Mouse (Mus musculus): ENCODE results near the gene Ppp4r1. TPM values are rescaled to one million over a fixed set of nuclear protein-coding genes. Genes with fewer than 3 reads are reported as not detected.

Gene Ppp4r1
- polyA plus RNA-seq, 1 experiment from 2014 or later = 45.2 TPM

DNA sequence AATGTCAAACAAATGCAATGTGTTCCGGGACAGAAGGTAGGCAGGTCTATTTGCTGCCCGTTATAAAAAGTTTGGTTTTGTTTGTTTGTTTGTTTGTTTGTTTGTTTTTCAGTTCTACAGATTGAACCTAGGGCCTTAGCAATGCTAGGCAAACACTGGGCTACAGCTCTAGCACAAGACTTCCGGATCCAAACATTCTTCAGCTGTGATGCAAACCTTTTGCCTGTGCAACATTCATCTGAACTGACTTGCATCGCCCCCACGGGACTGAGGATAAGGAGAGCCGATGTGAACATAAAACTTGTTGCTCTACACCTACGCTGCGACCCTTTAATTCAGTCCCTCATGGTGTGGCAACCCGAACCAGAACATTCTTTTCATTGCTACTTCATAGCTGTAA lies 104.2 kb downstream of the Ppp4r1 start:
- peak overlapping the region; percentile 60 for H3K9ac ChIP-seq (replicated peaks)
- no peaks in the 10 kb centered on the region for H3K27me3 ChIP-seq
- H3K9me3 ChIP-seq = no peaks in the 10 kb centered on the region
- peak overlapping the region; percentile 95 for H3K27ac ChIP-seq (replicated peaks)
- no peak for ATAC-seq (replicated peaks)
- peaks cover 29% of the 10 kb centered on the region for H3K4me1 ChIP-seq
- H3K36me3 ChIP-seq = no peaks in the 10 kb centered on the region
- H3K4me2 ChIP-seq (replicated peaks) = peak overlapping the region; percentile 82
- 80% methylated on average over 9 of the region's 9 CpGs for WGBS
- peak overlapping the region; percentile 84 for H3K4me3 ChIP-seq

DNA sequence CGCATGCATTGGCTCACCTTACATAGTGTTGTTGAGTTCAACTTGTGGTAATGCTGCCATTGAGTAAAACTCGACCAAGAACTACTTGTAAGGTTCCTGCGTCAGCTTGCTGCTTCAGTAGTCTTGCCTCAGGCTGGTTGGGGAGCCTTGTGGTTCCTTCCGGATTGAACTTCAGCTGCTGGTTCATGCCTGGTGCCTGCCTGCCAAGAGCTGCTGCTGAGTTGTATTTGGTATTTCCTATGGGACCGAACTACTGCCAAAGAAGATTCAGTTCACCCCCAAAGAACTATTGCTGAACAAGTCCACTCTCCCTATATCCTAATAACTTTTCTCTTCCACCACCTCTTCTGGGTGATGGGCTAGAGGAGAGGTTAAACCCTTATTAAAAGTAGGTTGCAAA lies 107.1 kb downstream of the Ppp4r1 start:
- Histone ChIP-seq H3K4me2 (replicated peaks) (no peak overlapping the region), H3K36me3 (no peaks in the 10 kb centered on the region), H3K27me3 (no peaks in the 10 kb centered on the region), H3K9ac (replicated peaks) (no peak overlapping the region), H3K4me3 (no peak overlapping the region), H3K27ac (replicated peaks) (no peak overlapping the region), H3K9me3 (no peaks in the 10 kb centered on the region), H3K4me1 (peaks cover 13% of the 10 kb centered on the region)
- ATAC-seq (replicated peaks) = no peak
- WGBS = 86% methylated on average over 5 of the region's 5 CpGs

Other genes with a start within 250 kb of the Ppp4r1 start
- gene Tmem232, start 241.8 kb upstream of the Ppp4r1 start, polyA plus RNA-seq (2015; fragmentation: Nextera tagmentation; extraction: Ambion mirVana) = 0.36 and 0.65 TPM in 2 replicates
- 248 and 258 TPM in 2 replicates for gene Vapa, start 169.0 kb upstream of the Ppp4r1 start, polyA plus RNA-seq (2015; fragmentation: Nextera tagmentation; extraction: Ambion mirVana)
- gene Txndc2, start 140.4 kb upstream of the Ppp4r1 start, polyA plus RNA-seq (2015; fragmentation: Nextera tagmentation; extraction: Ambion mirVana) = 0.15 TPM in 1 of 2 replicates, not detected in the other
- gene Rab31, start 9.8 kb upstream of the Ppp4r1 start, polyA plus RNA-seq (2015; fragmentation: Nextera tagmentation; extraction: Ambion mirVana) = 71.8 and 75.5 TPM in 2 replicates
- gene Ralbp1, start 103.2 kb downstream of the Ppp4r1 start, polyA plus RNA-seq (2015; fragmentation: Nextera tagmentation; extraction: Ambion mirVana) = 57.5 and 61.3 TPM in 2 replicates
- 76.3 and 77.5 TPM in 2 replicates for gene Twsg1, start 168.7 kb downstream of the Ppp4r1 start, polyA plus RNA-seq (2015; fragmentation: Nextera tagmentation; extraction: Ambion mirVana)